8 mouse cellular contexts compared by ENCODE assay signal in the genomic region with DNA sequence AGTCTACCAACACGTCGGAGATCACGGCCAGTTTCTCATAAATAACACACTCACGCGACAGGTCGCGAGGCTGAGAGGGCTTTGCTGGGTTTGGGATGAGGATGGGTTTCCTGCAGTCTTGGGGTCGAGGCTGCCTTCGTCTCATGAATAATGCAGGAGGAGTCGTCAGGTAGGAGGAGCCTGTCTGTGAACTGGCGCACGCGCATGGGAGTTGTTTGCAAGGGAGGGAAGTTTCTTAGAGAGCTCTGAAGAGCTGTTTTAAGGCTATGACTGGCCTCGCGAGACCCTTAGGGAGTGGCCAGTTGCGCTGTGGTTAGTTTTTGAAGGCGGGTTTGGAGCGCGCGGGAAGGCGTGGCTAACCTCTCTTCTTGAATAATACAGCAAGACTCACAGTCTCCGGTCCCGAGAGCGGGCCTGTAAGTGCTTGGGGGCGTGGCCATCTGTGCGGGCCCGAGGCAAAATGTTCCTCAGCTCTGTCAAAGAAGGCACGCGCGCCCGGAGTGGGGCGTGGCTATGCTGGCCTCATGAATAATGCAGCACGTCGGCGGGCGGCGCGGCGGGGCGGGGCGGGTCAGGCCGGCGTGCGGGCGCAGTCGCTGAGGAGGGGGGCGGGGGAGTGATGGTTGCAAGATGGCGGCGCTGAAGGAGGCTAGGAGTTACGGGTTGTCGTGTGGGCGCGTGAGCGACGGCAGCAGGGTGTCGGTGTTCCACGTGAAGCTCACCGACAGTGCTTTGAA. TPM values are rescaled to one million over a fixed set of nuclear protein-coding genes. Genes with fewer than 3 reads are reported as not detected.
A peak's percentile ranks its signal among the peaks of the same experiment; 100 is the strongest.
DNase-seq lines count a peak whose midpoint lies in the region; ATAC-seq and TF ChIP-seq lines count a peak whose summit lies in the region.

Ell (plus strand) TSS at position 381 of the 737 bp plus-strand sequence.

- peaks cover 14% of the 10 kb centered on the region; the same call in 1 of the 2 replicates for H3K4me1 ChIP-seq in hindbrain, postnatal 0 days (ENCODE audit: insufficient read depth, low read length)

- H3K4me3 ChIP-seq in gastrocnemius, adult 2 months, result peak within 1 kb of the TSS; percentile 93
- peak within 1 kb of the TSS; percentile 82 for H3K4me3 ChIP-seq in hindbrain, postnatal 0 days (ENCODE audit: low read length)
- H3K4me3 ChIP-seq in left cerebral cortex, adult 2 months, result peak within 1 kb of the TSS; percentile 70

- intact Hi-C loops in gastrocnemius, adult 2 months (cut with DNase I), result loop anchor here (2.0 kb wide), 1 partner anchor 16 kb away; no protein-coding TSS in a partner anchor
- intact Hi-C loops in left cerebral cortex, adult 2 months (cut with DNase I), result loop anchor here (2.0 kb wide), 1 partner anchor 32 kb away; the partner anchor contains the start of gene Rex1bd

- no peaks in the 10 kb centered on the region for H3K9me3 ChIP-seq in hindbrain, postnatal 0 days (ENCODE audit: low read length)

- H3K27ac ChIP-seq in gastrocnemius, adult 2 months, result peak within 1 kb of the TSS; percentile 99
- H3K27ac ChIP-seq in hindbrain, postnatal 0 days, result peak within 1 kb of the TSS; percentile 90
- peak within 1 kb of the TSS; percentile 97 for H3K27ac ChIP-seq in left cerebral cortex, adult 2 months

- TF ChIP-seq CTCF in gastrocnemius, adult 2 months (IDR thresholded peaks at IDR 0.05), result no peak
- TF ChIP-seq CTCF in hindbrain, postnatal 0 days (IDR thresholded peaks at IDR 0.05; ENCODE audit: low read depth), result no peak
- TF ChIP-seq CTCF in left cerebral cortex, adult 2 months (IDR thresholded peaks at IDR 0.05), result no peak

- DNase-seq in ZHBTc4 (ENCODE audit: low read depth, low spot score), result peak; percentile 100
- DNase-seq in gastrocnemius, adult 2 months, result peak; percentile 100
- DNase-seq in hindbrain, postnatal 0 days (ENCODE audit: low spot score), result peak; percentile 99
- peak; percentile 99 for DNase-seq in left cerebral cortex, adult 2 months (ENCODE audit: extremely low spot score in 1 of 2, low spot score in 2 of 2)
- peak; percentile 99 to 100 for DNase-seq in right cerebral cortex, adult 2 months (ENCODE audit: low spot score in 2 of 2)
- peak; percentile 100 for DNase-seq in urinary bladder, postnatal 14 days (ENCODE audit: low spot score)

- H3K4me2 ChIP-seq in hindbrain, postnatal 0 days (ENCODE audit: low read depth, low read length), result peak within 1 kb of the TSS; percentile 97

- peaks cover 16% of the 10 kb centered on the region for H3K36me3 ChIP-seq in hindbrain, postnatal 0 days (ENCODE audit: insufficient read depth, low read length)

- H3K9ac ChIP-seq in hindbrain, postnatal 0 days (replicated peaks; ENCODE audit: low read length), result peak within 1 kb of the TSS; percentile 87

- peak; percentile 67 for ATAC-seq in common myeloid progenitor, adult 5-6 weeks (replicated peaks; ENCODE audit: low read depth, poor library complexity, severe bottlenecking)
- peak; percentile 95 for ATAC-seq in hindbrain, postnatal 0 days
- ATAC-seq in megakaryocyte, adult 5-6 weeks (ENCODE audit: poor library complexity, severe bottlenecking), result peak; percentile 65

- under 1% methylated on average over 57 of the region's 58 CpGs for WGBS in hindbrain, postnatal 0 days

- no peaks in the 10 kb centered on the region for H3K27me3 ChIP-seq in hindbrain, postnatal 0 days (ENCODE audit: insufficient read depth, low read length)

RNA-seq across cellular contexts. Expression of gene Ell, which starts in this region (rescaled TPM):
- 8.1 and 10.5 TPM in 2 replicates for total RNA-seq in common myeloid progenitor, adult 5-6 weeks (2017)
- 10 to 100 TPM; 11.9 to 14.6 TPM for total RNA-seq in gastrocnemius, adult 2 months (2021)
- total RNA-seq in hindbrain, postnatal 0 days (2014; rRNA removed), result 15.6 and 16.7 TPM in 2 replicates
- polyA plus RNA-seq in hindbrain, postnatal 0 days (2015; fragmentation: Nextera tagmentation; extraction: Ambion mirVana), result 10.0 and 10.8 TPM in 2 replicates
- 10 to 100 TPM; 18.6 to 20.8 TPM for total RNA-seq in left cerebral cortex, adult 2 months (2021)
- total RNA-seq in megakaryocyte, adult 5-6 weeks (2015), result 9.3 and 12.5 TPM in 2 replicates
- total RNA-seq in megakaryocyte, adult 5-6 weeks (2017), result 11.1 and 11.9 TPM in 2 replicates

Comparison
In these comparisons a context has a peak if more than half of its experiments do, and no peak if none do; other contexts are left out.
1. Peak in every context shown above with its lines: DNase-seq, ATAC-seq, H3K4me3 ChIP-seq and H3K27ac ChIP-seq.